Mouse (Mus musculus): ENCODE data around the gene Kazn. TPM values are rescaled to one million over a fixed set of nuclear protein-coding genes. Genes with fewer than 3 reads are reported as not detected.

Gene Kazn
- total RNA-seq (2015; ENCODE audit: low replicate concordance): not detected in 2 replicates
- total RNA-seq (2017; ENCODE audit: low replicate concordance): not detected in 2 replicates

DNA sequence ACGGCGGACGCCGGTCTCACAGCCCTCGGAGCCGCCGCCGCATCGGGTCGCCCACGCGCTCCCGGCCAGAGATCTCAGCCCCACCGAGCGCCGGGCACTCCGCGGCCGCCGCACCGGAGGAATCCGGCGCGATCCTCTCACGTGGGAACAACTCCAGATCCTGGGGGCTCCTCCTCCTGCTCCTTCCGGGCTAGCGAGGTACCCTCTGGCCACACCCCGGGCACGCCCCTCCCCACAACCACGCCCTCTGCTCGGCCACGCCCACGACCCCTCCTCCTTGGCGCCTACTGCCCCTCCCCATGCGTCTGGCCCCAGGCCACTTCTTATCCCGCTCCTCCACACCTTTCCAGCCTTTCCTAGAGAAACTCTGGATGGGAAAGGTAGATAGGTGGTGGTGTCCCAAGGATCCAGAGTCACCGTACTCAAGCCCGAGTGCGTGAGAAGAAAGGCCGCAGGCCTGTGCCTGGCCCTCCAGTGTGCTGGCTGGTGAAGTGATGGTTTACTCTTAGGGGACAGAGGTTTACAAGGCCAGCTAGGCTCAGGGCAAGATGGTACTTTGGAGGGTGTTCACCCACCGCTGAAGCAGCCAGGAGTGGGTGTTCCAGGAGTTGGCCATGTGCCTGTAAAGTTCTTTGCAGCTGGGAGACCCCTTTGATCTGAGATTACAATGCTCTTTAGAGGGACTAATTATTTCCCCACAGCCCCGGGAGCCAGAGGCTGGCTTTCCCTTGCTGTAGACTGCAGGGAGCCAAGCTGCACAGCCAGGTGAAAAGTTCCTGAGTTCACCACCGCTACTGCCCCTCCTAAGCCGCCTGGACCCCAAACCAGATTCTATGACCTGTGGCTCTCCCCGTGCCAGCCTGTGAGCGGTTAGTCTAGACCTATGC is at the start of gene Kazn:
Kazn (minus strand) TSS at position 162 of the 887 bp plus-strand sequence.
- no peak for ATAC-seq (replicated peaks; ENCODE audit: low FRiP score, poor library complexity, severe bottlenecking)

DNA sequence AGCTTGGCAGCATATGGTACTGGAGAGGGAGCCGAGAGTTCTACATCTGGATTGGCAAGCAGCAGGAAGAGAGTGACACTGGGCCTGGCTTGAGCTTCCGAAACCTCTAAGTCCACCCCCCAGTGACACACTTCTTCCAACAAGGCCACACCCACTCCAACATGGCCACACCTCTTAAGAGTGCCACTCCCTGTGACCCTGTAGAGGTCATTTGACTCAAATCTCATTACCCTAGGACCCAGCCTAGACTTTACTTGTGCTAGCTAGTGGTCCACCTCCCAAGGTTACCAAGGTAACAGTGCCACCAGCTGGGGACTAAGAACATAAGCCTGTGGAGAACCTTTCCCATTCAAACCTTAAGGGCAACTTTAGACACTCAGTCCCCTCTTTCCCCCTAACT is 46.3 kb upstream of the Kazn start:
- ATAC-seq (replicated peaks; ENCODE audit: low FRiP score, poor library complexity, severe bottlenecking): no peak

DNA sequence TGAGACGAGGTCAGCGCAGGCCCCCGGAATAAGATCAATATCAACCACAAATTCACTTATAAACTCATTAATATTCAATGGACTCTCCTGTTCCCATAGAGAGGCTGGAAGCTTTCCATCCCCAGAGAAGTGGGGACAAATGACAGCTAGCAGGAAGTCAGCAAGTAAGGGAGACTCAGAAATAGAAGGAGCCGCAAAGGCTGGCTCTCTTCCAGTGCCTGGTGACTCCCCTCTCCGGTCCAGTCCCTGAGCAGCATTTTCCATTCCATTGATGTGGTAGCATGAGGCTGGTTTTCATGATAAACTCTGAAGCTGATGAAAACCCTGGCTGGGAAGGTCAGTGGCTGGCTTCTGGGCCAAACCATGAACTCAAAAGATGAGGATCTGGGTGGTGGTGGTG is 44.7 kb upstream of the Kazn start:
- no peak for ATAC-seq (replicated peaks; ENCODE audit: low FRiP score, poor library complexity, severe bottlenecking)

DNA sequence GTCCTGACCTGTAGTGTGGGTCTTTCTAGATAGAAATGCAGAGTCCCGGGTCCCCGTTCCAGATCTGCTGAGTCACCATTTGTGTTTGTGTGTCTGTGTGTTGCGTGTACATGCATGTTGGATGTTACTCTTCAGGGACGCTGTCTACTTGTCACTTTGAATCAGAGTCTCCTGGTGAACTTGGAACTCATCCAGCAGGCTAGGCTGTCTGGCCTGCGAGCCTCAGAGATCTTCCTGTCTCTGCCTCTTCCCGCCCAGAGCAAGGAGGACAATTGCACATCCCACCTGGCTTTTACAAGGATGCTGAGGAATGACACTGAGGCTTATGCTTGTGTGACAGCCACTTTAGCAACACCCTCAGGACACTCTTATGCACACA is 39.0 kb upstream of the Kazn start:
- ATAC-seq (replicated peaks; ENCODE audit: low FRiP score, poor library complexity, severe bottlenecking): no peak

DNA sequence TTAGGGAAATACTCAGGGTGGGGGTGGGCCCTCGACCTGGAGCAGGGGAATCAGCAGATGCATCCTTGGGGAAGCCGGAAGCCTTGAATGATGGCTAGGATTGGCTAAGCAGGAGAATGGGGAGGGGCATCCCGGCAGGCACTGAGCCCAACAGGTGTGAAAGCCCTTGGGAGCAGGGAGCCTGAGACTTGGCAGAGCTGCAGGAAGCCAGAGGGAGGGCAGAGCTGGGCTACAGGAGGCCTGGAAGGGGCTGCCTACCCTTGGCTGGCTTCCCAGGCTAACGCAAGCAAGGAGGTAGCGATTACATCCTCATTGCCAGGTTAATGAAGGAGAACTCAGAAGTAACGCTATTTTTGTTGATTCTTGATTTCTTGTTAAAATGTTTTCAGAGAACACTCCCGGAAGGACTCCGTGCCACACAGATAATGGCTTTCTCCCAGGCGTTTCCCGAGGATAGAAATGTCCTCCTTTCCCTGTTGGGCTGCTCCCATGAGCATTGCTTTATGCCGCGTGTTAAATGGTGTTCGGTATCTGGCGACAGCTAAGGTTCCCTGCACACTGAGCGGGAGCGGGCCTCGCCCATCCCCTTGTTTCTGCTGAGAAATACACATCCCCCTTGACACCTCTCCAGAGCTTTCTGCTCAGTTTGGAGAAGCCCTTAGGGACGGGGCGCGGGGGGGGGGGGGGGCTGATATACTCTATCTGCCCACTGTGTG is 38.4 kb upstream of the Kazn start:
- no peak for ATAC-seq (replicated peaks; ENCODE audit: low FRiP score, poor library complexity, severe bottlenecking)

DNA sequence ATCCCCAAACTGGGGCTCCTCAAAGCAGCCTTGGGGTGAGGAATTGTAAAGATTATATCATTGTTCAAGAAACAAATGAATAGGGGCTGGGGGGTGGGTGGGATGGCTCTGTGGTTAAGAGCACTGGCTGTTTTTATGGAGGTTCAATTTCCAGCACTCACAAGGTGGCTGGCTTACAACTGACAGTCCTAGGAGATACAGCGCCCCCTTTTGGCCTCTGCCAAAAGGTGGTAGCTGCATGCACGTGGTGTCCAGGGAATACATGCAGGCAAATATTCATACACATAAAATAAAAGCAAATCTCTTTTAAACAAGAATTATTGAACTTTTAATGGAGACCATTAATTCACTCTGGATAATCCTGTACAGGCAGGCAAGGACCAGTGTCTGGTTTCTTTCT is 36.0 kb upstream of the Kazn start:
- ATAC-seq (replicated peaks; ENCODE audit: low FRiP score, poor library complexity, severe bottlenecking): no peak

DNA sequence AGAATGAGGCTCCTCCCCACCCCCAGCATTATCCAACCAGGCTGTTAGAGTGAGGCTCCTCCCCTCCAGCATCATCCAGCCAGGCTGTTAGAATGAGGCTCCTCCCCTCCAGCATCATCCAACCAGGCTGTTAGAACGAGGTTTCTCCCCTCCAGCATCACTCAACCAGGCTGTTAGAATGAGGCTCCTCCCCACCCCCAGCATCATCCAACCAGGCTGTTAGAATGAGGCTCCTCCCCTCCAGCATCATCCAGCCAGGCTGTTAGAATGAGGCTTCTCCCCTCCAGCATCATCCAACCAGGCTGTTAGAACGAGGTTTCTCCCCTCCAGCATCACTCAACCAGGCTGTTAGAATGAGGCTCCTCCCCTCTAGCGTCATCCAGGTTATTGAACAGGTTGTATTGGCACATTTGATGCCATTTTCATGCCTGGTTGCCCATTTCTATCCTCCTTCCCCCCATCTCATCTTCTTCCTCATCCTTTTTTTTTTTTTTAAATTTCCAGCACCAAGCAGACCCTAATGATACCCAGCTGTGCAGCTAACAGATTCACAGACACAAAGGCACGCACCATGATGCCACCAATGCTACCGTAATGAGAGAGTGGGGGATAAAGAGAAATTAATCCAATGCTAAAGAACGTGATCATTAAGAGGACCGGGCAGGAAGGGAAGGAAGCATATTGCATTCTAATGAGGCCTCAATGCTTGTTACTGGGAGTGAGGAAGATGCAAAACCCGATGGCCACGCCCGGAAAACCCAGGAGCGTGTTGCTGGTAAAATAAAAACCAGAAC is 35.4 kb upstream of the Kazn start:
- no peak for ATAC-seq (replicated peaks; ENCODE audit: low FRiP score, poor library complexity, severe bottlenecking)

DNA sequence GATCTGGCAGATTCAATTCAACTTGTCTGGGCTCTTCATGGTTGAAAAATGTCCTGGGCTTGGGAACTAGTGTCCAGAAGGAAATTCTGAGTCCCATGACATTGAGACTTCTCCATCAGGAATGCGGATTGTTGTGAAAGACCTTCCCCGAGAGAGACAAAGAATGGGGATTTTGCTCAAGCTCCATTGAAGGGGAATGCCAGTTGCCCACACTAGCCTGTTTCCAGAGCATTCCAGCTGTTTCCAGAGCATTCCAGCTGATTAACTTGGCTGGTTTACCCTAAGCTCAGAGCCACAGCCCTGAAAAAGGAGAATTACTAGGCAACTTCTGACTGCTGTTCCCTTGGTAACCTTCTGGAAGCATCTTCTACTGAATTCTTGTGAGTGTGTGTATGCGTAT is 32.3 kb upstream of the Kazn start:
- ATAC-seq (replicated peaks; ENCODE audit: low FRiP score, poor library complexity, severe bottlenecking): no peak

DNA sequence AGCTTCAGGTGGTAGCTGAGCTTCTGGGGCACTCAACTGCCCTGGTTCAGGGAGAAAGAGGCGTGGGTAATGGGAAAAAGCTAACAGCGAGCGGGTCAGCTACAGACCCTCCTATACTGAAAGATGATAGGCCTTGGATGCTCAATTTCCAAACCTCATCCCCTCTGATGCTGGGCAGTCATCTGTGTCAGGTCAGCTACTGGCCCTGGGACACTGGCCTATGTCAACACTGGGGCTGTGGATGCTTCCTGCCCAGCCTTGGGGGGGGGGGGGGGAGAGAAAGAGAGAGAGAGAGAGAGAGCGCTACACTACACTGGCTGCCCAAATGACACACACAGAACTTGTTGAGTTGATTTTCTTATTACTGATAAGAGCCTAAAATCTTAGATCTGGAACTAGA is 28.6 kb upstream of the Kazn start:
- no peak for ATAC-seq (replicated peaks; ENCODE audit: low FRiP score, poor library complexity, severe bottlenecking)

DNA sequence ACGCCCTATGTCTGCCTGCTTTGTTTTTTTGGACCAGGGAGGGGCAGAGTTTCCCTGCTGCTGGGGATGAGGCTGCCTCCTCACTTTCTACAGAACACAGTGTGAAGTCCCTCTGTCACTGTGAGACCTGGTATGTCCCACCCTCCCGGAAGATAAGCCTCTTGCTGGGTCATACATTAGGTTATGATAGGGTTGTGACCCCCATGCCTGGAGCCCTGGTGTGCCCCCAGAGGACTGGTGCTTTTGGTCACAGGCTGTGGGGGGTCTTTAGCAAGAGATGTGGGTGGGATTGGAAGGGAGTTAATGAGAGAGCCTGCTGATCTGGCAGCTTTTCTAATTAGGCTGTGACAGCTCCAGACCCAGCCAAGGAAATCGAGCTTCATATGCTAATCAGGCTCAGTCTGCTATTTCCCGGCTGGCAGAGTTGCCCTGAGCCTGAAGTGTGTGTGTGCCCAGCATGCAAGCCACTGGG is 28.2 kb upstream of the Kazn start:
- no peak for ATAC-seq (replicated peaks; ENCODE audit: low FRiP score, poor library complexity, severe bottlenecking)

DNA sequence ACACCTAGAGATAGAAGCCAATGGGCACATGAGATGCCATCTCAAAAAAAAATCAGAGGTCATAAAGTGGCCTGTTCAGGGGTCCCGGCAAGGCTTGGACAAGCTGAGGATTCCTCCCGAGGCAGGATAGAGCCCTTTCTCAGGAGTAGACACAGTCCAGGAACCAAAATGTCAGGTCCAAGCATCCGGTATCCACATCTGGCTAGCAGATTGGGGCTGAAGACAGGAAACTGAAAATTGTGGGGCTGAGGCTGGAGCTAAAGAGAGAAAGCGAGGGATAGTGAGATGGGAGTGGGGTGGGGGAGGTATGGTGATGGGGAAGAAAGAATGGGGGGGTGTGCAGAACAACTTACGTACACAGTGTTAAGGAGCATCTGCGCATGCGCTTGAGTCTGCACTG is 25.1 kb upstream of the Kazn start:
- no peak for ATAC-seq (replicated peaks; ENCODE audit: low FRiP score, poor library complexity, severe bottlenecking)

DNA sequence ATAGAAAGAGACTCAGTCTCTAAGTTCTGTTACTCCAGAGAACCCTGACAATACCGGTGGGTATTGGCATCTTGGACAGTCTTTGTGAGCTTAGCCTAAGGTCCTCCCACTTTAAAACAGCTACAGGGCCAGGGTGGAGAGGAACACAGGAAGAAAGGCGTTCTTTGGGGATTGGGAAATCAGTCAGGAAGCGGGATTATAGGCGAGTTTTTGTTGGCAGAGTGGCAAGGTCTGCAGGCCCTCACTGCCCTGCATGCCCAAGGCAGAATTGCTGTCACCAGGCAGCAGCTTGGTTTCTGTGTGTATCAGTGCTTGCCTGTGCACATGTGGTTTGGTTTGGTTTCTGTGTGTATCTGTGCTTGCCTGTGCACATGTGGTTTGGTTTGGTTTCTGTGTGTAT is 22.5 kb upstream of the Kazn start:
- no peak for ATAC-seq (replicated peaks; ENCODE audit: low FRiP score, poor library complexity, severe bottlenecking)

DNA sequence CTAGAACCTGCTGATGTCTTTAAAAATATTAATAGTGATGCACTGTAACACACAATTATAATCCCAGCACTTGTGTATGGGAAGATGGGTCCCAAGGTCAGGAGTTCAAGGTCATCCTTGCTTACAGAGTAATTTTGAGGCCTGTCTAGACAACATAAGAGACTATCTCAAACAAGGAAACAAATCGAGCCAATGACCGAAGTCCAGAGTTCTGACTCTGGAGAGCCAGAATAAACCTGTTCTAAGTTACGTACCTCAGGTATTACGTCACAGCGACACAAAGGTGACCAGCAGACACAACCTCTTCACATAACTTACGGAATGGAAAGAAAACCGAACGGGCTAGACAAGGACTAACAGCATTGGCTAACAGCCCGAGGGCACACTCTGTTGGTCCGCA is 19.5 kb upstream of the Kazn start:
- no peak for ATAC-seq (replicated peaks; ENCODE audit: low FRiP score, poor library complexity, severe bottlenecking)

DNA sequence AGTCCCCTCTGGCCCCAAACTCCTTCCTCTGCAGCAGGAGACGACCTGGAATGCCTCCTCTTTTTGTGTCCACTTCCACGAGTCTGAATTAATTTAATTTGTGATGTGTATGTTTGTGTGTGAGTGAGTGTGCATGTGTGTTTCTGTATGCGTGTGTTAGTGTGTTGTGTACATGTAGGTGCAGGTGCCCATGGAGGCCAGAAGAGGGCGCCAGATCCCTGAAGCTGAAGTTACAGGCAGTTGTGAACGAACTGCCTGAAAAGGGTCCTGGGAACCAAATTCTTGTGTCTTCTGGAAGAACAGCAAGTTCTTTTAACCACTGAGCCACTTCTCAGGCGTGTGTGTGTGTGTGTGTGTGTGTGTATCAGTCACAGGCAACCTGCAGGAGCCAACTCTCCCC is 14.9 kb upstream of the Kazn start:
- no peak for ATAC-seq (replicated peaks; ENCODE audit: low FRiP score, poor library complexity, severe bottlenecking)

DNA sequence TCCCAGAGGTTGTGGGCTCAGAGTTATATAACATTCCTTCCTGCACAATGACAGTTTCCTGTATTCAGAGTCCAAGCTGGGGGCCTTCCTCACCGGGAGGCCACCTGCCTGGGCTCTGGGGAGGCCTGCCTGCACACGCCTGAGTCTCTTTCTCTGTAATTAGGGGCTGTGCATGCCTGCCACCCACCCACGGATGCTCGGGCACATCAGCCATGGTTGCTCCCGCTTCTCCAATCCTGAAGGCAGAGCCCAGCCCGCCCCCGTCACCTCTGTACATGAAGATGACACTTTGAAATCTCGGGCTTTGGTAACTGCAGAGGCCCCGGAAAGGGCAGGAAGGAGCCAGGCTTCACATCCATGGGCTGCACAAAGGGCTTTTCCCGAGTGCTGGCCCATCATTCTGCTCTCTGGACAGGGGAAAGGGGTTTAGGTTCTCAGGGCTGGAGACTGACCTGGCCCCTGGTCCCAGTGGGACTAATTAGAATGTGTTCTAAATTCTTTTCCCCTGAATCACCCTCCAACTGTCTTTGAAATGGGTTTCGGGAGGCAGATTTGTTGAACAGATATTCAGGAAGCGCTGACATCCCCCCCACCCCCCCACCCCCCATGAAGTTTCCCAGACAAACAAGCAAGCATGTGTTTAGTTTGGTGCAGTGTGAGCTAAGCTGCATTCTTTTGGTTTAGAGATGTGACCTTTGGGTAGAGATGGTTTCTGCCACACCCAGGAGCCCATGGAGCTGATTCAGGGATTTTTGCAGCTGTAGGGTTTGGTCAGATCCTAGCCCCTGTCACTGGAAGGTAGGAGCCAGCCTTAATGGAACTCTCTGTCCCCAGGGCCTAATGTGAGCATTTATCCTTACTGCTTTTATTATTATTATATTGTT is 12.5 kb upstream of the Kazn start:
- ATAC-seq (replicated peaks; ENCODE audit: low FRiP score, poor library complexity, severe bottlenecking): no peak

DNA sequence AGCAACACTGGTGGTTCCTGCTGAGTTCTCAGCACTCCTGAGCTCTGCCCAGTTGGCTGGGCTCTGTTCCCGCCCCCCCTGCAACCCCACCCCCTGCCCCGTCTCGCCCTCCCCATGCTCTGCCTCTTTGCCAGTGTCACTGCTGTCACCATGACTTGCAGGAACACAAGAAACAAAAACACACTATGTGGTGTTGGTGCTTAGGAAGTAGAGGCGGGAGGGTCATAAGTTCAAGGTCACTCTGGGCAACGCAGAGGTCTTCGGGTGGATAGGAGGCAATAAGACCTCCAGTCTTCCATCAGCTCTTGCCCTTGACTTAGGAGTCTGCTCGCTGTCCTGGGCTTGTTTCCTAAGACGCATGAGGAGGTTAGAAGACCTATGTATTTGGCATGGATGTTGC is 10.9 kb upstream of the Kazn start:
- ATAC-seq (replicated peaks; ENCODE audit: low FRiP score, poor library complexity, severe bottlenecking): no peak

DNA sequence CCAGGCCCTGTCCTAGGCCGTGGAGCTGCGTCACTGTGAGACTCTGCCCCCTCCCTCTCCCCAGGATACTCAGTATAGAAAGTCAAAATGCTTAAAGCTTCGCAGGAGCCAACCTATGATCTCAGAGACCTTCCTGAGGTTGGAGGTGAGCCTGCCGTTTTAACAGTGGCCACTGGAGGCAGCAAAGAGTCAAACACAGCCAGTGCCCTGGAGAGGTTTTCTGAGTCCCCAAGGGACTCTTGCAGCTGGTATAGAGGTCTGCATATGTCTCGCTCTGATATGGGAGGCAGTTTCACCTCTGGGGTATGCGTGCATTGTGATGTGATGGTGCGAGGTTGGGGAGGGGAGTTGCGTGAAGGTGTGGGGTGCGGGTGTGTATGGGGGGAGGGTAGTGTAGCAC is 10.2 kb upstream of the Kazn start:
- ATAC-seq (replicated peaks; ENCODE audit: low FRiP score, poor library complexity, severe bottlenecking): peak; percentile 62; the same call in 1 of the 2 replicates

DNA sequence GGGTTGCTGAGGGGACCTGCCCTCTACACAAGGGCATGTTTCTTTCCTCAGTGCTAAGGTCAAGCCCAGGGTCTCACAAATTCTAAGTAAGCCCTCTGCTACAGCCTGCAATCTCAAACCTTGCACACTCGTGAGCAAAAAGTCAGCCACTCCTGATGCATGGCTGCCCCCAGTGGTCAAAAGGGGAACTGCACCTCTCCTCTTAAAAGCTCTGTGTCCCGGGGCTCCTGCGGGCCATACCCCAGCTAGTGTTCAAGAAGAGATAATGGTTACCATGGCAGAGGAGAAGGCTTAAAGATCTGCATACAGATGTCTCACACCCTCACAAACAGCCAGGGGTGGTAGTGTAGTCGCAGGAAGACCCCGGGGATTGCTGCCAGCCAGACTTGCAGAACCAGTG is 9.2 kb upstream of the Kazn start:
- peak; percentile 57; the same call in 1 of the 2 replicates for ATAC-seq (replicated peaks; ENCODE audit: low FRiP score, poor library complexity, severe bottlenecking)

DNA sequence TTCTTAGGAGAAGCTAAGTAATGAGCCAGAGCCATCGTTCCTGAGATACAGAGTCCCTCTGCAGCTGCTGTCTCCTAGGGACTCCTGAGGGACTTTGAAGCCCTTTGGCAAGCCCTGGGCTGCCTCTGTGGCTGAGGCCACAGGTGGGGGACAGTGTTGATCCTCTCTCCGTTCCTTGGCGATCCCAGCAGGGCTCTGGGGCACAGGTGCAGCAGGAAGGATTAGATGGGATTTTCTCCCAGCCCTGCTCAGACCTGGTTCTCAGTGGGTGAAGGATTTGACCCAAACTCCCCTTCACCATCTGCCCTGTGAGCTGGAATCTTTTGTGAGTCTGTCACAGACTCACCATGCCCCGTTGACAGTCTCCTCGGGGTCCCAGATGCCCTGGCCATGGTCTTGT is 7.5 kb upstream of the Kazn start:
- no peak for ATAC-seq (replicated peaks; ENCODE audit: low FRiP score, poor library complexity, severe bottlenecking)
